ENCODE assay signal across 8 mouse cellular contexts in genomic region chr10:127211414-127211854, GRCm38 (mm10). TPM values are rescaled to one million over a fixed set of nuclear protein-coding genes. Genes with fewer than 3 reads are reported as not detected.
DNase-seq lines count a peak whose midpoint lies in the region; ATAC-seq and TF ChIP-seq lines count a peak whose summit lies in the region.

Pip4k2c (minus strand) TSS chr10:127211585.

- no peak for TF ChIP-seq CTCF in heart, postnatal 0 days (IDR thresholded peaks at IDR 0.05; ENCODE audit: low read depth)
- no peak for TF ChIP-seq CTCF in liver, postnatal 0 days (IDR thresholded peaks at IDR 0.05; ENCODE audit: low read depth)
- TF ChIP-seq CTCF in testis, adult 2 months (IDR thresholded peaks at IDR 0.05; ENCODE audit: control insufficient read depth, insufficient read depth, insufficient replicate concordance, low read depth, low read length), result no peak

- no peak for TF ChIP-seq EP300 in heart, postnatal 0 days (IDR thresholded peaks at IDR 0.05; ENCODE audit: low read depth)
- no peak for TF ChIP-seq EP300 in liver, postnatal 0 days (IDR thresholded peaks at IDR 0.05; ENCODE audit: low read depth)

- no peaks in the 10 kb centered on the region for H3K27me3 ChIP-seq in forebrain, embryonic 13.5 days
- no peaks in the 10 kb centered on the region for H3K27me3 ChIP-seq in heart, postnatal 0 days (ENCODE audit: control insufficient read depth, insufficient read depth, low read length)
- no peaks in the 10 kb centered on the region for H3K27me3 ChIP-seq in liver, postnatal 0 days (ENCODE audit: insufficient read depth, low read length)
- 0 out of 2 replicates have a peak, but pooled peaks cover 3% of the 10 kb centered on the region for H3K27me3 ChIP-seq in neural tube, embryonic 14.5 days (ENCODE audit: control insufficient read depth, insufficient read depth, low read length)
- H3K27me3 ChIP-seq in testis, adult 2 months (ENCODE audit: control insufficient read depth, insufficient read depth, low read length), result no peaks in the 10 kb centered on the region

- DNase-seq in ES-CJ7 (ENCODE audit: low read depth, low spot score), result peak; percentile 94
- DNase-seq in cerebellum, adult 11 months, result peak; percentile 94
- DNase-seq in heart, postnatal 0 days (ENCODE audit: low spot score), result peak; percentile 59
- peak; percentile 91 to 95 for DNase-seq in kidney, postnatal 4 days
- DNase-seq in liver, postnatal 0 days, result peak; percentile 96

- peaks cover 18% of the 10 kb centered on the region for H3K4me1 ChIP-seq in forebrain, embryonic 13.5 days
- H3K4me1 ChIP-seq in heart, postnatal 0 days (ENCODE audit: control insufficient read depth, insufficient read depth), result peaks cover 16% of the 10 kb centered on the region
- peaks cover 12% of the 10 kb centered on the region for H3K4me1 ChIP-seq in liver, postnatal 0 days (ENCODE audit: insufficient read depth)
- peaks cover 11% of the 10 kb centered on the region for H3K4me1 ChIP-seq in neural tube, embryonic 14.5 days (ENCODE audit: control insufficient read depth, insufficient read depth, low read length)
- H3K4me1 ChIP-seq in testis, adult 2 months (ENCODE audit: control insufficient read depth, insufficient read depth, low read length), result peaks cover 6% of the 10 kb centered on the region

- under 1% methylated on average over 36 of the region's 47 CpGs for WGBS in forebrain, embryonic 13.5 days
- WGBS in heart, postnatal 0 days, result 1% methylated on average over 47 of the region's 47 CpGs
- under 1% methylated on average over 37 of the region's 47 CpGs for WGBS in liver, postnatal 0 days (ENCODE audit: insufficient replicate concordance)
- WGBS in neural tube, embryonic 14.5 days, result under 1% methylated on average over 47 of the region's 47 CpGs

- H3K9ac ChIP-seq in forebrain, embryonic 13.5 days, result peak within 1 kb of the TSS; percentile 84
- peak within 1 kb of the TSS; percentile 68 for H3K9ac ChIP-seq in heart, postnatal 0 days (replicated peaks; ENCODE audit: low read depth, low read length)
- peak within 1 kb of the TSS; percentile 87 for H3K9ac ChIP-seq in liver, postnatal 0 days (replicated peaks)
- peak within 1 kb of the TSS; percentile 72 for H3K9ac ChIP-seq in neural tube, embryonic 14.5 days (replicated peaks; ENCODE audit: low read depth, low read length)

- peak; percentile 97 for ATAC-seq in forebrain, embryonic 13.5 days
- ATAC-seq in heart, postnatal 0 days (ENCODE audit: insufficient read depth, low read depth), result peak; percentile 95
- ATAC-seq in liver, postnatal 0 days, result peak; percentile 98
- ATAC-seq in neural tube, embryonic 14.5 days (ENCODE audit: low read depth), result peak; percentile 95

- peak within 1 kb of the TSS; percentile 82 for H3K4me3 ChIP-seq in forebrain, embryonic 13.5 days
- H3K4me3 ChIP-seq in heart, postnatal 0 days (ENCODE audit: low read depth, low read length), result peak within 1 kb of the TSS; percentile 79
- H3K4me3 ChIP-seq in liver, postnatal 0 days (ENCODE audit: low read depth, low read length), result peak within 1 kb of the TSS; percentile 86
- peak within 1 kb of the TSS; percentile 84 for H3K4me3 ChIP-seq in neural tube, embryonic 14.5 days (ENCODE audit: low read depth, low read length)
- H3K4me3 ChIP-seq in testis, adult 2 months (ENCODE audit: control insufficient read depth, low read depth, low read length), result peak within 1 kb of the TSS; percentile 94

- TF ChIP-seq POLR2A in testis, adult 2 months (IDR thresholded peaks at IDR 0.05; ENCODE audit: control insufficient read depth, low read depth, low read length), result peak; percentile 88

- H3K27ac ChIP-seq in forebrain, embryonic 13.5 days, result peak within 1 kb of the TSS; percentile 65
- peak within 1 kb of the TSS; percentile 36; the same call in 1 of the 2 replicates for H3K27ac ChIP-seq in heart, postnatal 0 days (ENCODE audit: low read depth)
- H3K27ac ChIP-seq in liver, postnatal 0 days (ENCODE audit: low read depth), result peak within 1 kb of the TSS; percentile 76
- 0 out of 2 replicates have a peak within 1 kb of the TSS, but pooled peaks have one; percentile 22 for H3K27ac ChIP-seq in neural tube, embryonic 14.5 days (ENCODE audit: low read depth, low read length)
- H3K27ac ChIP-seq in testis, adult 2 months (ENCODE audit: control insufficient read depth, insufficient read depth, low read depth, low read length), result peak within 1 kb of the TSS; percentile 69

- peak within 1 kb of the TSS; percentile 93 for H3K4me2 ChIP-seq in forebrain, embryonic 13.5 days
- peak within 1 kb of the TSS; percentile 96 for H3K4me2 ChIP-seq in heart, postnatal 0 days (ENCODE audit: low read depth, low read length)
- peak within 1 kb of the TSS; percentile 86 for H3K4me2 ChIP-seq in liver, postnatal 0 days (ENCODE audit: low read depth, low read length)
- peak within 1 kb of the TSS; percentile 93 for H3K4me2 ChIP-seq in neural tube, embryonic 14.5 days (ENCODE audit: low read depth, low read length)

- no peaks in the 10 kb centered on the region for H3K9me3 ChIP-seq in forebrain, embryonic 13.5 days (replicated peaks)
- no peaks in the 10 kb centered on the region for H3K9me3 ChIP-seq in heart, postnatal 0 days (replicated peaks; ENCODE audit: control insufficient read depth, low read length)
- no peaks in the 10 kb centered on the region for H3K9me3 ChIP-seq in liver, postnatal 0 days (ENCODE audit: low read length)
- H3K9me3 ChIP-seq in neural tube, embryonic 14.5 days (ENCODE audit: control insufficient read depth, low read length), result no peaks in the 10 kb centered on the region

- H3K36me3 ChIP-seq in forebrain, embryonic 13.5 days (ENCODE audit: poor library complexity, severe bottlenecking), result peaks cover 21% of the 10 kb centered on the region
- H3K36me3 ChIP-seq in heart, postnatal 0 days (replicated peaks; ENCODE audit: control insufficient read depth, insufficient read depth, low read length), result peaks cover 14% of the 10 kb centered on the region; the same call in 1 of the 2 replicates
- H3K36me3 ChIP-seq in liver, postnatal 0 days (replicated peaks; ENCODE audit: insufficient read depth, low read length), result peaks cover 17% of the 10 kb centered on the region
- peaks cover 7% of the 10 kb centered on the region; the same call in 1 of the 2 replicates for H3K36me3 ChIP-seq in neural tube, embryonic 14.5 days (ENCODE audit: control insufficient read depth, insufficient read depth, low read length)
- H3K36me3 ChIP-seq in testis, adult 2 months (ENCODE audit: control insufficient read depth, insufficient read depth, low read length), result no peaks in the 10 kb centered on the region

RNA-seq across cellular contexts. Expression of gene Pip4k2c, which starts in this region (rescaled TPM):
- polyA plus RNA-seq in forebrain, embryonic 13.5 days (2015; fragmentation: Nextera tagmentation; extraction: Ambion mirVana), result 18.8 and 19.5 TPM in 2 replicates
- 22.4 and 23.7 TPM in 2 replicates for total RNA-seq in heart, postnatal 0 days (2014; rRNA removed; ENCODE audit: low replicate concordance)
- 24.7 and 25.0 TPM in 2 replicates for polyA plus RNA-seq in heart, postnatal 0 days (2015; fragmentation: Nextera tagmentation; extraction: Ambion mirVana)
- polyA plus RNA-seq in liver, postnatal 0 days (2015; fragmentation: Nextera tagmentation; extraction: Ambion mirVana), result 14.7 and 17.7 TPM in 2 replicates
- polyA plus RNA-seq in neural tube, embryonic 14.5 days (2014; fragmentation: Nextera tagmentation; extraction: Ambion mirVana), result 15.5 and 18.1 TPM in 2 replicates
- 14.0 and 16.2 TPM in 2 replicates for polyA plus RNA-seq in testis, adult 2 months (2012; rRNA removed)

Comparison
In these comparisons a context has a peak if more than half of its experiments do, and no peak if none do; other contexts are left out.
1. Peak in every context shown above with its lines: DNase-seq, ATAC-seq, H3K4me3 ChIP-seq and H3K27ac ChIP-seq.
2. H3K27ac ChIP-seq: peak in every context shown above with its lines; median percentile 76 in liver, postnatal 0 days; 69 in testis, adult 2 months; 65 in forebrain, embryonic 13.5 days; 36 in heart, postnatal 0 days; 22 in neural tube, embryonic 14.5 days.